8 mouse cellular contexts compared by ENCODE assay signal in genomic region chr2:172862850-172863468, GRCm38 (mm10).
DNase-seq lines count a peak whose midpoint lies in the region; ATAC-seq and TF ChIP-seq lines count a peak whose summit lies in the region.

No protein-coding gene starts in this region.

- H3K4me2 ChIP-seq in intestine, embryonic 14.5 days (ENCODE audit: low read length) = peak overlapping the region; percentile 52
- peak overlapping the region; percentile 31 for H3K4me2 ChIP-seq in midbrain, embryonic 13.5 days (replicated peaks)

- no peaks in the 10 kb centered on the region for H3K36me3 ChIP-seq in thymus, adult 2 months (ENCODE audit: control insufficient read depth, insufficient read depth, low read length)
- H3K36me3 ChIP-seq in intestine, embryonic 14.5 days (ENCODE audit: control insufficient read depth, insufficient read depth, low read length) = no peaks in the 10 kb centered on the region
- no peaks in the 10 kb centered on the region for H3K36me3 ChIP-seq in midbrain, embryonic 13.5 days

- peak; percentile 70 for ATAC-seq in intestine, embryonic 14.5 days (replicated peaks; ENCODE audit: low FRiP score, low TSS enrichment, low read depth)
- 0 out of 2 replicates have a peak, but pooled peaks have one; percentile 72 for ATAC-seq in midbrain, embryonic 13.5 days
- ATAC-seq in megakaryocyte progenitor cell, adult 5-6 weeks (replicated peaks; ENCODE audit: poor library complexity) = no peak; the same call in 1 of the 2 replicates

- intact Hi-C loops in left cerebral cortex, postnatal 14 days (cut with DNase I) = no loop called here

- no peak for TF ChIP-seq CTCF in thymus, adult 2 months (IDR thresholded peaks at IDR 0.05; ENCODE audit: borderline replicate concordance, control insufficient read depth, extremely low read depth, insufficient read depth, low read length, poor library complexity)

- H3K27ac ChIP-seq in thymus, adult 2 months (ENCODE audit: control insufficient read depth, insufficient read depth, low read length) = no peak overlapping the region
- 0 out of 2 replicates have a peak overlapping the region, but pooled peaks have one; percentile 22 for H3K27ac ChIP-seq in intestine, embryonic 14.5 days (ENCODE audit: low read depth)
- no peak overlapping the region for H3K27ac ChIP-seq in midbrain, embryonic 13.5 days

- H3K9ac ChIP-seq in intestine, embryonic 14.5 days (ENCODE audit: low read length) = peak overlapping the region; percentile 27; the same call in 1 of the 2 replicates
- no peak overlapping the region; the same call in 1 of the 2 replicates for H3K9ac ChIP-seq in midbrain, embryonic 13.5 days (replicated peaks)

- H3K27me3 ChIP-seq in thymus, adult 2 months (ENCODE audit: control insufficient read depth, insufficient read depth, low read length) = no peaks in the 10 kb centered on the region
- H3K27me3 ChIP-seq in intestine, embryonic 14.5 days (replicated peaks; ENCODE audit: control insufficient read depth, insufficient read depth, low read length) = no peaks in the 10 kb centered on the region
- 0 out of 2 replicates have a peak, but pooled peaks cover 2% of the 10 kb centered on the region for H3K27me3 ChIP-seq in midbrain, embryonic 13.5 days

- peaks cover 6% of the 10 kb centered on the region; the same call in 1 of the 2 replicates for H3K4me1 ChIP-seq in thymus, adult 2 months (replicated peaks; ENCODE audit: control insufficient read depth, insufficient read depth, low read length)
- H3K4me1 ChIP-seq in intestine, embryonic 14.5 days (replicated peaks; ENCODE audit: control insufficient read depth, insufficient read depth, low read length) = peaks cover 13% of the 10 kb centered on the region; the same call in 1 of the 2 replicates
- peaks cover 11% of the 10 kb centered on the region for H3K4me1 ChIP-seq in midbrain, embryonic 13.5 days (replicated peaks)

- H3K4me3 ChIP-seq in thymus, adult 2 months (ENCODE audit: control insufficient read depth, insufficient read depth, low read length) = no peak overlapping the region
- H3K4me3 ChIP-seq in intestine, embryonic 14.5 days (ENCODE audit: low read depth, low read length) = no peak overlapping the region
- no peak overlapping the region for H3K4me3 ChIP-seq in midbrain, embryonic 13.5 days (replicated peaks)

- WGBS in thymus, adult 2 months = 47% methylated on average over 29 of the region's 29 CpGs
- 17% methylated on average over 29 of the region's 29 CpGs for WGBS in intestine, embryonic 14.5 days
- WGBS in midbrain, embryonic 13.5 days = 41% methylated on average over 29 of the region's 29 CpGs

- H3K9me3 ChIP-seq in intestine, embryonic 14.5 days (ENCODE audit: control insufficient read depth, low read length) = no peaks in the 10 kb centered on the region
- no peaks in the 10 kb centered on the region for H3K9me3 ChIP-seq in midbrain, embryonic 13.5 days

- no peak for TF ChIP-seq POLR2A in thymus, adult 2 months (IDR thresholded peaks at IDR 0.05; ENCODE audit: control insufficient read depth, extremely low read depth, insufficient read depth, low read length, poor library complexity)

- peak; percentile 27 for DNase-seq in thymus, adult 2 months
- no peak for DNase-seq in thymus, postnatal 0 days (ENCODE audit: low spot score)
- DNase-seq in gonadal fat pad, adult 2 months (ENCODE audit: low read depth) = peak; percentile 45
- peak; percentile 79 for DNase-seq in intestine, embryonic 14.5 days (ENCODE audit: low spot score)
- peak; percentile 74 to 88 for DNase-seq in left cerebral cortex, postnatal 14 days (ENCODE audit: low spot score in 2 of 2)
- DNase-seq in testis, postnatal 14 days (ENCODE audit: low spot score) = peak; percentile 62
